Mouse (Mus musculus): ENCODE data around the gene Slc22a22.
"Not testable (repeated sequence)": the region's sequence is repeated elsewhere in the genome, so short reads cannot be mapped to it uniquely, and the experiment has no call there.

Gene Slc22a22

DNA sequence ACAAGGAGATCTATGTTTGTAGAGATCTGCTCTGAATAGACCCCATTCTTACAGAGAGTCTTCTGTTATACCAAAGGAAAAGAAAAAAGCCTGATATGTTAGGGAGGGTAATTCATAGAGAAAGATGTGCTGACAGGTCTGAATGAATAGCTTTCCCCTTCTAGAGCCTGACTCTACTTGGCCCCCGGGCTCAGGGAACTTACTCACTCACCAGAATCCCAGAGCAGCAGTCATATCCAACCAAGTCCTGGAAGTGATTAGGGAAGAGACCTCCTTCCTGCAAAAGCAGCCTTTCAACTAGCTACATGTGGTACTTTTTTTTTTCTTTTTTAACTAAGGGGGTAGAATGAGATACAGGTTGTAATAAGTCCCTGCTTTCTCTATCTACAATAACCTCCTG lies 111.0 kb downstream of the Slc22a22 start:
- no peak for DNase-seq

DNA sequence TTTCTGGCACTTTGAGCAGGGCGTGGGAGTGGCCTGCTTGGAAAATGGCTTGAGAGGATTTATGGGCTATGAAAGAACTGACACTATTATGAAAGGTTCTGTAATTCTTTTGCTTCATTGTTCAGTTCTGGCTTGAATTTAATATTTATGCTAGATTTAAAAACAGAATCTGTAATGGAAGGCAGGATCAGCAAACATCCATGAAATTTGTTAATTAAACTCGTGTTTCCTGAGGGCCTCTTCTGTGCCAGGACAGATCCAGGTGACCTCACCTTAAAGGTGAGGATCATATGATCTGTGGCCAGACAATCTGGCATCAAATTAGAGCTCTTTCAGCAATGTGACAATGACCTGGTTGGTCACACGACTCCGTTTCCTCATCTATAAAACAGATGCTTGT lies 122.1 kb downstream of the Slc22a22 start:
- no peak for DNase-seq

DNA sequence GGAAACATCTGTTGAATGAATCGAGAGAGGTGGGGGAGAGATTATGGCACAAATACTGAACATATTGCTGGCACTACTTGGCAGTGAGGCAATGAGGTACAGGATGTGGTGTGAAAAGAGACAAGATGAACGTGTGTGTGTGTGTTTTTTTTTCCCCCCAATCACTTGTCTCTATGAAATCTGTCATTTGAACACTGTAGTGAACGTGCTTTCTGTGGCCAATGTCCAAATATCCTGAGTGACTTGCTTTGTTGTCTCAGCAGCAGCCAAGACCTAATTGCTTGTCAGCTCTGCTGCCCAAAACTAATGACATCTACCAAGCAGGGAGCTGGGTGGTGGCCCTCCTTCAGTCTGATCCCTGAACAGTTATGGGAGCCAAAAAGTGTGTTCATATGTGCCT lies 136.9 kb downstream of the Slc22a22 start:
- no peak for DNase-seq

DNA sequence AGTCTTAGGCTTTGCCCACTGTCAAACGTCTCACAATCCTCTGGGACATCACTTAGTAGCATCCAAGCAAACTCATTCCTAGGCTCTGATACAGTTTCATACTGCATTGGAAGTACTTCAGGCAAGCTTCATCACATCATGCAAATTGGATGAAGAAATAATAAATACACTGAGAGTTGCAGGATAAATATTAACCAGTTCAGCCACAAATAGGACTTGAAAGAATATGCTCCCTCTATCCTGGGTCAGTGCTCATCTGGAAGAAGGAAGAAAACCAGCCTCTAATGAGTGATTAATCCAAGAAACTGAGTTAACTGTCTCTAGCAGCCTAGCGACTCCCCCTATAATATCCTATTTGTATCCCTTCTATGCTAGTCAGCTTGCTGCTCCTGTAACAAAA lies 146.1 kb downstream of the Slc22a22 start:
- DNase-seq = no peak

DNA sequence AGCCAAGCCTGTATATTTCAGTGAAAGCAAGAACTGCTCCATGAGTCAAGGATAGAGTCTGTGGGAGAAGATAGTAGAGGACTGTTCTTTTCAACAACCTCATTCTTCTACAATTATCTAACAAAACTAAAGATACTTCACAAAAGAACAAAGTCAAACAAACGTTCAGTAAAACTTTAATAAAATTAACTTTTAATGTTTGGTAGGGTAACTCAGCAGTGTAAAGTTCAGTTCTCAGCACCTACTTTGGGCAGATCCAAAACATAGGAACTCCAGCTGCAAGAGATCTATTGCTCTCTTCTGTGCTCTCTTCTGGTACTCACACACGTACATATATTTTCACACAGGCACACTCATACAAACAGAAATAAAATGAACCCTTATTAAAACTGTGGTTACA lies 159.4 kb downstream of the Slc22a22 start:
- DNase-seq = no peak

DNA sequence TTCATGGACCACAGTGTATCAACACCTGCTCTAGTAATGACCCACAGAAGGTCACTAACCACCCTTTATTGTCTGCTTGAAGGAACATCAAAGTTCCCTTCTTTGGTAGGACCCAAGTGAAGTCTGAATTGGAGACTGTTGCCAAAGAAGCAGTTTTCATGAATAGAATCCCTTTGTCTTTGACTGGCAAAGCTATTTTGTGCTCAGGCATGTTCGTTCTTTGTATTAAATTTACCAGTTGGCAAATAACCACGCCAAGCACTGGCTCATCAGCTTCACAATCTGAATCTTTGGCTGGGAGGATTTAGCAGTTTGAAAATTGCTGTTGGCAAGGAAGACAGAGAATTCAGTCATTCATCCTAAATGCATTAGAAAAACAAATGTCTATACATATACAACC lies 160.9 kb downstream of the Slc22a22 start:
- DNase-seq = no peak

DNA sequence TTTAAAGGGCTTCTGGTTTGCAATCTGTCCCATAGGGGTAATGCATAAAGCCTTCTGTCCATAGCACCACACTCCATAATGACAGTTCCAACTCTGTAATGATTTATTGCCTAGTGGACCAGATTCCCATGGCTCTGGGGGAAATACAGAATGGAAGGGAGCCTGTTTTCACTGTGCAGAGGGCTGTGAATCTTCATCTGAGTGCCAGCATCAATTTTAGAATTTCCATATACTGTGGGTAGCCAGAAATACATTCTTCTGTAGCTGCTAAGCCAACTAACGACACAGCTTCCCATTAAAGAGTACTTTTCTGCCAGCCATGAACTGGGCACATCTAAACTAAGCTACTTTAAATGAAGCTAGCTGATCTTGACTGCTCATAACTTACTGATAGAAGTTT lies 174.7 kb downstream of the Slc22a22 start:
- DNase-seq = no peak

DNA sequence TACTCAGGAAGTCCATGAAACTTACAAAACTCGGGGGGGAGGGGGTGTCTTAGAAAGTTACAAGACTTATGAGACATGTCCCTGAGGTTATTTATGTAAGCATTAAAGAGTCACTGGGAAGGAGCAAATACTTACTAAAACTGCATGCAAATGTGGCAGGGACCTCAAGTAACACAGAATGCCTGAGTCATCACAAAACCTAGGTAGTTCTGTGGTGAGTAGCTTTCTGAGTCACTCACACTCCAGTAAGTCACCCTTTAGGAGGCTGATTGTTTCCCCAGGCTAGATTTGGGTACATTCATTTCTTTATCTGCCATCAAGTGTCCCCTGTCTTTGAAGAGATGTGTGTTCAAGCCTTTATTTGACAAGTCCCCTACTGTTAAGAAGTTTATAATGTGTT lies 198.9 kb downstream of the Slc22a22 start:
- no peak for DNase-seq

DNA sequence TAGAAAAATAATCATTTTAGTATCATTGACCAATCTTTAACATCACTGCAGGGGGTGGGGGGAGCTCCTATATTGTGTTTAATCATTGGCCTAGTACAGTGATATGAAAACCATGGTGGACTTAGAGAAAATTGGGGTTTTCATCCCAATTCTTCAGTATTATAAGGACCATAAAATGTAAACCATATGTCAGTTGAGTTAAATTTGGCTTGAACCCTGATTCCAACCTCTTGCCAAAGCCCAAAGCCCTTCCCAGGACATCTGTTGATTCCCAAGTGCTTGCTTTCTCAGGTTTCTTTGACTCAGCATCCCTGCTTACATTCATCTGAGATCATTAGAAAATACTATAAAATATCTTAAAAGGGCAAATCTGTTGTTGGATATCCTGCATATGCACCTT lies 201.0 kb downstream of the Slc22a22 start:
- no peak for DNase-seq

DNA sequence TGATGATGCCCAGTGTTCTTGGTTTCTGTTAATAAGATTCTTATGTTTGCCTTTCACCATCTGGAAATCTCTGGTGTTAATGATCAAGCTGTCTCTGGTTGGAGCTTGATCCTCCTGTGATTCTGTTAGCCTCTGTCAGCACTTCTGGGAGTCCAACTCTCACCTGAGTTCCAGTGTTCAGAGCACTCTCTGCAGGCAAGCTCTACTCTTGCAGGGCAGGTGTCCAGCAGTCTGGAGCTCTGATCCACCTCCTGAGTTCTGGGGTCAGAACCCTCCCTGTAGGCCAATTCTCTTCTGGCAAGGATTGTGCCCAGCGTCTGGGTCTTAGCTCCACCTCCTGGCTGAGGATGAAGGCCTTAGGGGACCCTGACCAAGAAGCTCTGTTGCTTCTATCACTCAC lies 237.4 kb downstream of the Slc22a22 start:
- not testable (repeated sequence) for DNase-seq

DNA sequence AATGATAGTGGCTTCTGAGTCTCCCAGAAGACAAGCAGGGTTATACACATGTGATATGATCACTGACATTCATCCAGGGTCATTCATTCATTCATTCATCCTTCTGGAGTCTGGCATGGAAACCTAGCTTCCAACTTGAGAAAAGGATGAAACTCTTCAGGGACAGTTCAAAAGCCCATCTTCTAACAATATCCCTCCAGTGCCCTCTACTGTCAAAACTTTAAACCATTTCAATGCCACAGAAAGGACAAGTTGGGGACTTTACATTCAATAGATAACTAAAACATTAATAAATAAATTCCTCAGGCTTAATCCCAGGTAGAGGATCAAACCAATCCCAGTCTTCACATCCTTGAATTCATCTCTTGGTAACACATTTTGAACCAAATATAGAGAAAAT lies 247.0 kb downstream of the Slc22a22 start:
- no peak for DNase-seq

DNA sequence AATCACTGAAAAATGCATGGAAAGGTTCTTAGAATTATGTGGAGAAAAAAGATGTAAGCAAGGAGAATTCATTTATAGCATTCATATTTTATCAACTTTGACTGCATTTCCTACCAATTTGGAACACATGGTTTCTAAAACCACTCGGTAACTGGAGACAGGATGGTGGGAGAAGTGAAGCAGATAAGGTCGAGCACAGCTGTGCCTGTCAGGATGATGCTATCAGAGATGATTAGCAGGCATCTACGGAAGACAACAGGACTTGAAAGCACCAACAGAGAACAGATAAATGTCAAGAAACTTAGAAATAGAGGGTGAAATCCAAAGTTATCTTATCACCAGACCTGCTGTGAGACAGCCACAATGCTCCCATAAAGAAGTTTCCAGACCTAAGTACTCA lies 272.1 kb downstream of the Slc22a22 start:
- no peak for DNase-seq

DNA sequence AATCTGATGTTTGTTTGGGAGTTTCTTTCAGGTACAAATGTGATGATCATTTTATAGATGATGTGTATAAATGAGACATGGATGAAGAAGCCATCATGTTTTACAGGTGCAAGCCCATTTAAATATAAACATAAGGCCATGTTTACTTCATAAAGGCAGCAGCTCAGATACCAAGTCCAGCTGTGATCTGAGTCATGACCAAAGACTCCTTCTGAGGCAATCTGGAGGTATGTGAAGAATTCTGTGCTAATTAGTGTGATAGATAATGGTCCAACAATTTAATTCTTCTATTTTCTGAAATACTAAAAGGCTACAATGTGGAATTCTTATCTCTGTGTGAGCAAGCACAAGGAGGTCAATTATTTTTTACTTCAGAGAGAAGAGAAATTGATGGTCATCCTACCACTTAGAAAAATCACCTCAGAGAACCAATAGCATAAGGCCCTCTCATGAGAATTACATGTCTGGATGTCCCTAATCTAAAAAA lies 272.9 kb downstream of the Slc22a22 start:
- DNase-seq = no peak
